Mouse (Mus musculus): ENCODE data around the gene Calhm2.

Gene Calhm2

DNA sequence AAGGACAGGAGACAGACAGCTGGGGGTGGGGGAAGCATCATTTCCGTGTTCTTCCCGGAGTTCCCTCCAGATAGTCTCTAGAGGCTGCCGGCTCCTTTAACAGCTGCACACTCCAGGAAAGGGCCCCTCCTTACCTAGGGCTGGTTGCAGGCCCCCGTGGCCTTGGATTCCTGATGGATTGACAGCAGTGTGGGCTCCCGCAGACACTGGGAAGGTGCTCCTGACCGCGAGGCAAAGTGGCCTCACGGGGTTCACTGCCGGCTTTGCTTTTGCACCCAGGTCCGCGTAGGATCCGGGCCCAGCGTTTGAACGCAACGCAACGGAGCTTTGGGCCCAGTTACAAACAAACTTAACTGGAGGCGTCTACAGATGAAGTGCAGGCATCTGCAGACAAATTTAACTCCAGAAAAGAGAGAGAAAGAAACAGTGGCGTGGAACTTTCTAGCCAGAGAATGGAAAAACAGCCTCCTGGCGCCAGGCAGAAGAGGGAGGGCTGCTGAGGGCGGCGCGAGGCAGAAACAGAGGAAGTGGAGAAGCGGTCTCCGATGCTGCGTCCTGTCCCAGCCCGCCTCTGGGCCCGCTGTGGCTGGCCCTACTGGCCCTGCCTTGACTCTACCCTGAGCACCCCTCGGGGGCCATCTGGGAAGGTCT lies at the start of gene Calhm2:
Calhm2 (minus strand) TSS at position 524 of the 651 bp plus-strand sequence.
- peak; percentile 73 for DNase-seq

DNA sequence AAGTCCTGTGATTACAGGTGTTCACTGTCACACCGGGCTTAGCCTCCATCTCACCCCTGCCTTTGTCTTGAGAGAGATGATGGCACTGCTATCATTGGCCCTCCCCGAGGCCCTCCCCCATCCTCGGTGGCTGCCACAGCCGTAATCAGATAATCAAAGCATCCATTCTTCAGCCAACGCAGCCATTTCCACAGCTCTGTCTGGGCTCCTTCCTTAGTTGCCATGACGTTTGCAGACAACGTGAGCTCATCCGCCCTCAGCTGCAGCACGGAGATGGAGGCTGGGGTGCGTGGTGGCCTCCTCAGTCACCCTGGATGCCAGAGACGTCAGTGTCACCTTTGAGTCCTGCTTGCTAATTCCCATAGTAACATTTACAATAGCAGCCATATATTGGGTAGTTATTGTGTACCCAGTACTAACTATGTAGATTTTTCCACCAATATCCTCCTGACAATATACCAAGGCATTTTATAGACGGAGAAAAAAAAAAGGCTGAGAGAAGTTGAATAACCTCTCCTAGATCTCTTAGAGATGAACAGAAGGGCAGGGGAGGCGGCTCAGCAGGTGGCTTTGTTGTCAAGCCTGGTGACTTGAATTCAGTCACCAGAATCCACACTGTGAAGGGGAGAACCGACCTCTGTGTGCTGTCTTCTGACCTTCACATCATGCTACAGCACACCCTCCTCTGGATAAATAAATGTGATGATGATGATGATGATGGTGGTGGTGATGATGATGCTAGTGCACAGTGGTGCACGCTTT lies 48.6 kb upstream of the Calhm2 start:
- no peak for DNase-seq

DNA sequence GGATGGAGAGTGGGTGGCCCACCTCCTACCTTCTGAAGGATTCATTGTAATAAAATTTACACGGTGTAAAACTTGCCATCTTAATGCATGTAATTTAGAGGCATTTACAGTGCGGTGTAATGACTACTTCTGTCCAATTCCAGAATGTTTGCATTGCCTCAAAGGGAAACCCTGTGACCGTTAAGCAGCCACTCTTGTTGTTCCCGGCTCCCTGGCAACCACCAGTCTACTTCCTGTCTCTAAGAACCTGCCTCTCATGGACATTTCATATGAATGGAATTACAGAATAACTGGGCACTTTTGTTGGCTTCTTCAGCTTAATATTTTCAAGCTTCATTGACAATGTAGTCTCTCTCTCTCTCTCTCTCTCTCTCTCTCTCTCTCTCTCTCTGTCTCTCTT lies 46.6 kb upstream of the Calhm2 start:
- DNase-seq, result no peak

DNA sequence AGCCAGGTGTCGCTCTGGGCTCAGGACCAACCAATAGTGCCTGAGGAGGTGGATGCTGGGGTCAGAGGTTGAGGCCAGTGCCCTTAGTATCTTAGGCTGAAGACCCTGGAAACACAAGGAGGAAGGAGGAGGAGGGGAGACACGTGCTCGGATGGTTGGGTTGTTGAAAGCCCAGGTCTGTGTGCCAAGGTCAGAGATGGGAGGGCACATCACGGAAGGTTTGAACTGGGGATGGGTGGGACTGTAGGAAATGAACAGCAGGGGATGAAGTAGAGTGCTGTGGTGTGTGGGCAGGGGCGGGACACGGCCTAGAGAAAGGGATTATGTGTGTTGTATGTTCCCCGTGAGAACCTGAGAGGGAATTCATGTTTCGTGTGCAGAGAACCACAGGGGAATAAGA lies 46.1 kb upstream of the Calhm2 start:
- no peak for DNase-seq

DNA sequence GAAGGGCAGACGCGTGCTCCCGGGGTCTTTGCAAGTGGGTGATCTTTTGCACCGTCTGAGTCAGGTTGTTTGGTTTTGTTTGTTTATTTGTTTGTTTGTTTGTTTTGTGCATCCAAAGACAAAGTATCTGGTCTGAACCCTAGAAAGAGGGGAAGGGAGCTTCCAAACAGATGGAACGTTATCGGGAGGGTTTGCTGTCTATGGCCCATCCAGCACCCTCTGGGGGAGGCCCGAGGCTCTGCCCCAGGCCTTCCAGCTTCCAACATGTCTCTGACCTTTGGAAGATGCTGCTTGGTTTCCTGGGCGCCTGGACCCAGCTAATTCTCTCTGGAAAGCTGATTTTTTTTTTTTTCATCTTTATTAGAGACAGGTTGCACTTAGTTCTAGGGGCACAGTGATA lies 41.9 kb upstream of the Calhm2 start:
- no peak for DNase-seq

GRCm38 (mm10) chr19:47179272-47179809 lies 41.2 kb upstream of the Calhm2 start:
- DNase-seq, result peak; percentile 69

DNA sequence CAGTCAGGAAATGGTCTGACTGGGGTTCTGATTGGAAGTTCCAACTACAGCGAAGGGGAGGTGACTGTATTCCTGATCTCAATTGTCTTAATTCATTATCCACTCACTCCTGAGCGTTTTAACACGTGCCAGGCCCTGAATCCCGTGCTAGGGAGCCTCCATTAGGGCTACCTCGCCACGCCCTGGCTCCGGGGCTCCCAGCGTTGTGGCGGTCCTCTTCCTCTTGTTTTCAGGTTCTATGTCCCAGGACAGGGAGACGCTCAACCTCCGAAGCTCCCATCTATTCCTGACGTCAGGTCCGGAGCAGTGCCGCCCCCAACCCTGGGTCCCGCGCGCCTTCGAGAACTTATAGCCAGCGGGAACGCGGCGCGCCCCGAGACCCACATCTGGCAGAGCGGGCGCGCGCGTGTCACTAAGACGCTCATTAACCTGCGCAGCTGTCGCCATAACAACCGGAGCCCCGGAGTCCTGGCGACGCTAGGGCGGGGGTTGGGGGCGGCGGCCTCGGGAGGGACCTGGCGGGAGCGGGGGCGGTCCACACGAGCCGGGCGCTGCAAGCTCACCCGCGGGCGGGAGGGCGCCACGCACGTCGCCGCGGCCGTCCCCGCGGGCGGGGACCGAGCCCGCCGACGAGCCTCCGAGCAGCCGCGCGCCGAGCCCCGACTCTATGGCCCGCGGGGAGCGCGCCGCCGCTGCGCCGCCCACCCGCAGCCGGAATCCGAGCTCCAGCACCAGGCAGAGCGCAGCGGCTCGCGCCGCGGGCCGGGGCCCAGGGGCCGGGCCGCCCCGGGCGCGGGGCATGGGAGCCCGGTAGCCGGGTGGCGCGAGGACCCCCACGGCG lies 40.6 kb upstream of the Calhm2 start, which contains the start of gene Neurl1a:
Neurl1a (plus strand) TSS at position 390 of the 841 bp plus-strand sequence.
- peak; percentile 80 for DNase-seq

DNA sequence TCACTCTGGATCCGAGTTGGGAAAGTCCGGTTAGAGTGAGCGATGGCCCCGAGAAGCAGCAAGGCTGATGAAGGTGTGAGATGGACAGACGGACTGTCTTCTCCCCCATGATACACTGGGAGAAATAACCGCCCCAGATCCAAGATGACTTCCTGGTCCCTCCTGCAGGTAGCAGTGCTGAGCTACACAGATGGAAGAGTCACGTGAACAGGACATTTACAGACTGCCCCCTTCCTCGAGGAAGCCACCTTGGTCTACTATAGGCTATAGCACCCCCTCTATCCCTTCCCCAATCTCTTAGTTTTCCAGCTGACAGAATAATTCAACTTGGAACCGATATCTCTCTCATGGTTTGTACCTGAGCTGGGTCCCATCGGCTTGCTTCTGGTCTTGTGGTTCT lies 39.9 kb upstream of the Calhm2 start:
- DNase-seq, result peak; percentile 32

DNA sequence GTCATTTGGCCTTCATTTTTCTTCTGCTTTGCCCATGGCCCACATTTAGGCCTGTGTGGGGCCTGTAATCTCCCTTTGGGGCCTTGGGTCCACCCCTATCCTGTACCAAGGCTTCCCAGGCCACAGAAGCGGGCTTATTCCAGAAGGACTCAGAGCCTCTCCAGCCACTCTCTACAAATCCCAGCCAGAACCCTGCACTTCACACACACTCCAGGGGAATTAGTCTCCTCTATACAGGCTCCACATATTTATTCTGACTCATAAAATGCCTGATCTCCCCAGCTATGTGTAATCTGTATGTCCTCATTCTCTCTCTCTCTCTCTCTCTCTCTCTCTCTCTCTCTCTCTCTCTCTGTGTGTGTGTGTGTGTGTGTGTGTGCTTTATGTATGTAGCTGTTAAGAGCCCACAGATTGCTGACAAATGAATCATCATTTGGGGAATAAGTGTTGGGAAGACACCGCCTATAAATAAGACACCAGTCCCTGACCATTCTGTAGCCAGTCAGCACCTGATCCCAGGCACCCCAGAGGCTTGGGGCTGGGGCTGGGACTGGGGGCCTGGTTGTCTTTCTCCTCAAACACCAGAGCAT lies 38.9 kb upstream of the Calhm2 start:
- no peak for DNase-seq

GRCm38 (mm10) chr19:47175472-47175871 lies 37.4 kb upstream of the Calhm2 start:
- no peak for DNase-seq

DNA sequence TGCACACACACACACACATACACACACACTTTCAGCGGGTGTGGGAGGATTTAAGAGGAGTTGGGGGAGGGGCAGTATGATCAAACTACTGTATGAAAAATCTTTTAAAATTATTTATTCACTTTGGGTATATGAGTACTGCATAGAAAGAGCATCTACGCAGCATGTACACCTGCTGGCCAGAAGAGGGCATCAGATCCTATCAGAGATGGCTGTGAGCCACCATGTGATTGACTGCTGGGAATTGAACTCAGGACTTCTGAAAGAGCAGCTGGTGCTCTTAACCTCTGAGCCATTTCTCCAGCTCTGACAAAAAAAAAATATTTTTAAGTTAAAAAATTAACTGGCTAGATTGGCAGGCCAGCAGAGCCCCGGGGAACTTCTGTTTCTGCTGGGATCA lies 36.4 kb upstream of the Calhm2 start:
- DNase-seq, result no peak

GRCm38 (mm10) chr19:47168793-47169412 lies 30.8 kb upstream of the Calhm2 start:
- peak; percentile 78 for DNase-seq

DNA sequence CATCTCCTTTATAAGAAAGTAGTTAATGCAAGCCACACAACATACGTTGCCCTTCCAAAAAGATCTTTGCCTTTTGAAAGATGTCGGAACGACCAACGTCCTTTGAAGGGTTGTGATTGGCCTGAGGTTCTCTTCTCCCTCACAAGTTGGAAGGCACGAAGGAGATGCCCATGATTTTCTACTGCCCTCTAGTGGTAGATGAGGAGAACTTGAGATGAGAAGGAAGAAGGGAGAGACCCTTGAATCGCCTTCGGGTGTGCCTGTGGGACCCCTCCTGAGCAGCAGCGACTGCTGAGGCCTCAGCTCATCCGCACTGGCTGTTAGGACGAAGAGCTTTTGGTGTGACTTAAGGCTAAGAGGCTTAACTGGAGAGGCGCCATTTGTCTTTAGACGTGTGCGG lies 30.1 kb upstream of the Calhm2 start:
- no peak for DNase-seq

DNA sequence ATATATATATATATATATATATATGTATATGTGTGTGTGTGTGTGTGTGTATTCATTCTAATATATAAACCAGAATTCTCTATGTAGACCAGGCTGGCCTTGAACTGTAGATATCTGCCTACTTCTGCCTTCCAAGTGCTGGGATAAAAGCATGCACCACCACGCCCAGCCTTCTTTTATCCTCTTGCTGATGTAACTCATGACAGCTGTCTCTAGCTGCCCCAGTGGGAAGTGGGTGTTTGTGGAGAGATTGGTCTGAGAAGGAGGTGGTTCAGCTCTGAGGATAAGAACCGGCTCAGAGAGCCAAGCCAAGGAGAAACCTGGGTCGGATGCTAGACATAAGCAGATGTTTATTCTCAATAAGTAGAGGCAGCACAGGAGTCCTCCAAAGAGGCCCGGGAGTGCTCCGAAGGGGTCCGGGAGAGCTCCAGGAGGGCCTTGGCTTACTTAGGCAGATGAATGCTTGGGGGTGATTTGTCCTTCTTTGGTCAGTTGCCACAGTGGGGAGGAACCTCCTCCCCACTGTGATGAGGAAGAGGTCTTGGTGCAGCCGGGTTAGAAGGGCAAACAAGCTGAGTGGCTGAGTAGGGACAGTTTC lies 29.6 kb upstream of the Calhm2 start:
- DNase-seq, result no peak

DNA sequence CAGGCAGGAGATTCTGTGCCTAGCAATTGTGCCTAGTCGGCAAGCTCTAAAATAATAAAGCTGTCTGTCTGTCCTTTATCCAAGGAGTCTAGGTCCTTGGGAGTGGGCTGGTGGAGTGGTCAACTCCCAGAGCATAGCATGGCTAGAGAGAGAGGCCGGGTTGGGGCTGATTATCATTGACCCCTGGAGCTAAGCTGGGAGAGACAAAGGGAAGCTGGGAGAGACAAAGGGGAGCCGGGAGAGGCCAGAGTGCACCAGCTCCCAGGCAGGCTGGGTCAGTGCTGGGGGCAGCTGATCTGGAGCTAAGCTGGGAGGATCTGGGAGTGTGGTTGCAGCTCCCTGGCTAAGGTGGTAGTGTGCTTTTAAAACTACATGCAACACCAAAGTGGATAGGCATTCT lies 28.7 kb upstream of the Calhm2 start:
- no peak for DNase-seq

DNA sequence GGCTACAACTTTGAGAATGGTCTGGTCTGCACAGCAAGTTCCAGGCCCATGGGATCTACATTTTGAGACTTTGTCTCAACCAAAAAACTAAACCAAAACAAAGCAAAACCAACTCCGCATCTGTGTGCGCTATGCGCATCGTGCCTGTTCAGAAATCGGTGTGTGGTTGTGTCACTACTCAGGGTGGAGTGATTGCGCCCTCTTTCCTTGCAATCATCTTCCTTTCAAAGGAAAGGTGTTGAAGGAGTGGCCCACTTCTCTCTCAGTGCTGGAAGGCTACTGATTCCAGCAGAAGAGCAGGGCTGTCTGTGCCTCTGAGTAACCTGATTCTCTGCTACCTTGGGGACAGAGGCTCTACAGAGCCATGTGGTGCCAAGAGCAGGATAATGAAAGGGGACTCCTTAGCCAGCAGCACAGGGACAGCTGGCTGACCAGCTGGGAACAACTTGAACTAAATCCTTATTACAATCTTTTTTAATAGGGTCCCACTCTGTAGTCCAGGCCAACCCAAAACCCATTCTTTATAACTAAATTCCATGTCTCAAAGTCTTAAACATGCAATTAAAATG lies 25.2 kb upstream of the Calhm2 start:
- no peak for DNase-seq

- DNase-seq, result no peak
Measured at GRCm38 (mm10) chr19:47161669-47162068, 23.6 kb upstream of the Calhm2 start.

- DNase-seq, result no peak
Measured at GRCm38 (mm10) chr19:47157664-47158063, 19.6 kb upstream of the Calhm2 start, which contains the start of gene Calhm3. Gene Calhm3 (minus strand): TSS chr19:47157764.

DNA sequence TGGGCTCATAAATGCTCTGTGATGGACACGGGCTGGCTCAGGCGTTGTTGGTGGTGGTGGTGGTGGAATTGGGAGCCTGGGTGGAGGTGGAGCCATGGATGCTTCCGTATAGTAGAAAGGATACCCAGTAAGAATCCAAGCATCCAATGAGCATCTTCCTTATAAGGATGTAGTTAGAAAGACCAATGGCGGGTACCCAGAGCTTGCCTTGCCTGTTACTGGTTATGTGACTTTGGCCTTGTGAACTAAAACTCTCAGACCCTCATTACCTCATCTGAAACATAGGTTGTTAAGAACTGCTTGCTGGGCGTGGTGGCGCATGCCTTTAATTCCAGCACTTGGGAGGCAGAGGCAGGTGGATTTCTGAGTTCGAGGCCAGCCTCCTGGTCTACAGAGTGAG lies 15.7 kb upstream of the Calhm2 start:
- no peak for DNase-seq

DNA sequence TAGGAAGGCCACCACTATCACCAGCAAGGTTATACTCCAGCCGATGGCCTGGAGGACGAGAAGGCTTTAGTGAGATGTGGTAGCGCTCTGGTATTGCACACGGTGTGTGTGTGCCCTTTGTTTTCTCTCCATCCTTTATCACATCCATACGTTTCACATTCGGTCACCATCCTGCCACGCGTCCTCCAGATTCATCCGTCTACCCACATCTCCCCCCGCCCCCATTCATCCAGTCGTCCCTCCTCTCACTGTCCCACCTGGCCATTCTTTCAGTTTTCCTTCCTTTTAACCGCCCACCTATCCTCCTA lies 13.9 kb upstream of the Calhm2 start:
- no peak for DNase-seq

DNA sequence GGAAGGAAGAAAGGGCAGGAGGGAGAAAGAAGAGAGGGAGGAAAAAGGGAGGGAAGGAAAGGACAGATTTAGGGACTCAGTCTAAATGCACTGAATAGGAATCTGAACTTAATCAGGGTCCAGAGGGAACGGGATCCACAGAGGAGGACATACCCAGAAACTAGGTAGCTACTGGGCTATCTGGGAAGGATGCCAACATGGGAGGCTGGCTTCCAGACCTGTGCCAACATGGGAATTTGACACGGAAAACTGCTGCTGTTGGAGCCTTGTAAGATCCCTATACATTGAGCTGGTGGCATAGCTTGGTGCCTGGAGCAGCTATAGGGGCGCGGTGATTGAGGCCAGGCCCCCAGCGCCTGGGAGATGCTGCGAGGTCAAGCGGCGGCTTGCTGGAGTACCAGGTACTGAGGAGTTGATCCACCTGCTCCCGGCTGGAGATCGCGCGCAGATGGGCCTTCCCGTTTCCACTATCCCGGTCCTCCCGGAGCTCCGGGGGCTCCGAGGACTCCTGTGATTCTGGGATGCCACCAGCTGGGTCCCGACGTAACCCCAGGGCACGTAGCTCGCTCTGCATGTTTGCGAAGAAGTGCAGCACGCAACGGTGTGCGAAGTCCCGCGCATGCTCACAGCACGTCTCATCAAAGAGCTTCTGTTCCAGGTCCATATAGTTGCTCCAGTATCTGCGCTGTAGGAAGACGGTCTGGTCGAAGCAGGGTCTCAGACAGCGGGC lies 13.4 kb upstream of the Calhm2 start:
- peak; percentile 48 for DNase-seq
